In genomic region chr8:95916106-95916505, GRCm38 (mm10) we compare ENCODE assay signal across 8 mouse cellular contexts. TPM values are rescaled to one million over a fixed set of nuclear protein-coding genes. Genes with fewer than 3 reads are reported as not detected.
DNase-seq lines count a peak whose midpoint lies in the region; ATAC-seq lines count a peak whose summit lies in the region.

No protein-coding gene starts in this region.

- H3K9me3 ChIP-seq in embryonic facial prominence, embryonic 12.5 days: no peaks in the 10 kb centered on the region
- H3K9me3 ChIP-seq in hindbrain, embryonic 14.5 days (ENCODE audit: control insufficient read depth, low read length): no peaks in the 10 kb centered on the region
- no peaks in the 10 kb centered on the region for H3K9me3 ChIP-seq in neural tube, embryonic 15.5 days (replicated peaks)

- H3K27me3 ChIP-seq in embryonic facial prominence, embryonic 12.5 days: no peaks in the 10 kb centered on the region
- H3K27me3 ChIP-seq in hindbrain, embryonic 14.5 days (ENCODE audit: control insufficient read depth, insufficient read depth, low read length): no peaks in the 10 kb centered on the region
- H3K27me3 ChIP-seq in neural tube, embryonic 15.5 days (replicated peaks): no peaks in the 10 kb centered on the region

- H3K4me3 ChIP-seq in embryonic facial prominence, embryonic 12.5 days: peak overlapping the region; percentile 25
- peak overlapping the region; percentile 4 for H3K4me3 ChIP-seq in hindbrain, embryonic 14.5 days (replicated peaks; ENCODE audit: low read length)
- H3K4me3 ChIP-seq in neural tube, embryonic 15.5 days (replicated peaks): peak overlapping the region; percentile 33

- no peak for ATAC-seq in embryonic facial prominence, embryonic 12.5 days (ENCODE audit: insufficient number of reproducible peaks, insufficient read depth, low FRiP score, low TSS enrichment)
- peak; percentile 68; the same call in 1 of the 2 replicates for ATAC-seq in hindbrain, embryonic 14.5 days (ENCODE audit: low FRiP score)
- peak; percentile 74 for ATAC-seq in neural tube, embryonic 15.5 days (ENCODE audit: low FRiP score)

- intact Hi-C loops in left cerebral cortex, postnatal 14 days (cut with DNase I): loop anchor here (10.0 kb wide), 2 partner anchors 81 to 141 kb away; no protein-coding TSS in a partner anchor

- no peaks in the 10 kb centered on the region for H3K36me3 ChIP-seq in embryonic facial prominence, embryonic 12.5 days
- H3K36me3 ChIP-seq in hindbrain, embryonic 14.5 days (replicated peaks; ENCODE audit: control insufficient read depth, insufficient read depth): no peaks in the 10 kb centered on the region
- H3K36me3 ChIP-seq in neural tube, embryonic 15.5 days: no peaks in the 10 kb centered on the region

- peak; percentile 9 to 15 for DNase-seq in left cerebral cortex, adult 18-20 months (ENCODE audit: low spot score in 2 of 2)
- DNase-seq in left cerebral cortex, postnatal 14 days (ENCODE audit: low spot score in 2 of 2): no peak
- DNase-seq in adrenal gland, postnatal 10 days: peak; percentile 14
- DNase-seq in hindbrain, embryonic 14.5 days (ENCODE audit: low spot score): peak; percentile 28
- DNase-seq in liver: peak; percentile 36
- no peak for DNase-seq in frontal cortex, postnatal 14 days (ENCODE audit: low spot score in 2 of 2)

- H3K4me2 ChIP-seq in embryonic facial prominence, embryonic 12.5 days (replicated peaks): peak overlapping the region; percentile 54
- peak overlapping the region; percentile 43 for H3K4me2 ChIP-seq in hindbrain, embryonic 14.5 days (replicated peaks)
- H3K4me2 ChIP-seq in neural tube, embryonic 15.5 days: peak overlapping the region; percentile 64

- 0 out of 2 replicates have a peak, but pooled peaks cover 5% of the 10 kb centered on the region for H3K4me1 ChIP-seq in embryonic facial prominence, embryonic 12.5 days
- no peaks in the 10 kb centered on the region for H3K4me1 ChIP-seq in hindbrain, embryonic 14.5 days (replicated peaks; ENCODE audit: control insufficient read depth, insufficient read depth, low read length)
- peaks cover 8% of the 10 kb centered on the region for H3K4me1 ChIP-seq in neural tube, embryonic 15.5 days

- peak overlapping the region; percentile 24; the same call in 1 of the 2 replicates for H3K9ac ChIP-seq in embryonic facial prominence, embryonic 12.5 days
- 0 out of 2 replicates have a peak overlapping the region, but pooled peaks have one; percentile 0 for H3K9ac ChIP-seq in hindbrain, embryonic 14.5 days
- peak overlapping the region; percentile 38 for H3K9ac ChIP-seq in neural tube, embryonic 15.5 days (replicated peaks)

- 5% methylated on average over 9 of the region's 9 CpGs for WGBS in embryonic facial prominence, embryonic 12.5 days
- 3% methylated on average over 9 of the region's 9 CpGs for WGBS in hindbrain, embryonic 14.5 days
- 9% methylated on average over 9 of the region's 9 CpGs for WGBS in neural tube, embryonic 15.5 days

- no peak overlapping the region for H3K27ac ChIP-seq in embryonic facial prominence, embryonic 12.5 days
- H3K27ac ChIP-seq in hindbrain, embryonic 14.5 days: no peak overlapping the region
- H3K27ac ChIP-seq in neural tube, embryonic 15.5 days (replicated peaks): no peak overlapping the region

RNA-seq across cellular contexts. Expression of gene Got2, which starts 27.8 kb away (rescaled TPM):
- 100 to 1,000 TPM; 231 to 248 TPM for total RNA-seq in left cerebral cortex, adult 18-20 months (2021)
- total RNA-seq in left cerebral cortex, postnatal 14 days (2021): 100 to 1,000 TPM; 239 to 242 TPM
- 100 to 1,000 TPM; 163 to 165 TPM for total RNA-seq in adrenal gland, postnatal 10 days (2021)
- polyA plus RNA-seq in embryonic facial prominence, embryonic 12.5 days (2016; fragmentation: Nextera tagmentation; extraction: Ambion mirVana): 181 and 185 TPM in 2 replicates
- 90.5 and 102 TPM in 2 replicates for polyA plus RNA-seq in hindbrain, embryonic 14.5 days (2014; fragmentation: Nextera tagmentation; extraction: Ambion mirVana)
- 235 and 242 TPM in 2 replicates for polyA plus RNA-seq in neural tube, embryonic 15.5 days (2015; fragmentation: Nextera tagmentation; extraction: Ambion mirVana)

Comparison
In these comparisons a context has a peak if more than half of its experiments do, and no peak if none do; other contexts are left out.
1. DNase-seq: peak in left cerebral cortex, adult 18-20 months (2 of 2), adrenal gland, postnatal 10 days (single experiment), hindbrain, embryonic 14.5 days (single experiment) and liver (single experiment); none in left cerebral cortex, postnatal 14 days (0 of 2) and frontal cortex, postnatal 14 days (0 of 2).
2. Peak in every context shown above with its lines, with median percentiles within 50 percentile points of each other: H3K4me2 ChIP-seq, H3K4me3 ChIP-seq and H3K9ac ChIP-seq.